Mouse (Mus musculus) erythroblast, embryonic 14.5 days (primary cell): ENCODE measurements around the gene Ifngr2.

Experiments
- GATA1 ChIP-seq: IDR thresholded peaks from 2 replicates; pipeline ENCODE4 v1.6.1; 2012; ENCODE audit warnings: low read length, inconsistent platforms, mixed read lengths
- TAL1 ChIP-seq: IDR thresholded peaks from 3 replicates; pipeline ENCODE4 v1.6.1; 2012; ENCODE audit warnings: low read length, inconsistent platforms, mixed read lengths

DNA sequence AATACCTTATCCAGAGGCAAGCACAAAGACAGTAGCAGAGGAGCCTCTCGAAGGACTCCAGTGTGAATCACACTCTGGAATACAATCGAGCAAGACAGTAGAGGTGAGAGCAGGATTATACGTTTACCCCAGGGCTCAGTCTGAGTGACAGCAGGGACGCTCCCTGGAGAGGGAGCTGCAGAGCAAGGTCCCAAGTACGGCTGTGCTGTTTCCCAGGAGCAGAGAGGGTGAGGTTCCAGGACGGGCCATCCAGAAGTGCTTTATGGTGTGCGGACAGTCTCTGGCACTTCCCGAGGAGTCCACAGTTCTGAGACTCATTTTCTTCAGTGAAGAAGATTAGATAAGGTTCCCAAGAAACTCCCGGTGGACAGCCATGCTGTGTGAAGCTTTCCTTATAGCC lies 5.2 kb downstream of the Ifngr2 start:
- no peak for TF ChIP-seq GATA1
- TF ChIP-seq TAL1: no peak
